Mouse (Mus musculus) kidney, postnatal 10 days (tissue): Measurements from ENCODE around the gene Gm6351.
"Not testable (repeated sequence)": the region's sequence is repeated elsewhere in the genome, so short reads cannot be mapped to it uniquely, and the experiment has no call there.

ENCODE experiments used
- DNase-seq: peaks from one replicate; pipeline ENCODE4 v3.0.0; 2021; ENCODE audit warnings: mixed read lengths

Gm6351 gene

GRCm38 (mm10) chr5:94076085-94076484, at the start of gene Gm6351:
Gene Gm6351 (plus strand): TSS chr5:94076385.
- not testable (repeated sequence) for DNase-seq

GRCm38 (mm10) chr5:94070445-94070844, 5.7 kb upstream of the Gm6351 start, which contains the start of gene BC061212:
Gene BC061212 (minus strand): TSS chr5:94070545.
- DNase-seq, result not testable (repeated sequence)
